Mouse (Mus musculus) liver, adult 2 months (tissue): ENCODE data around the gene Tmem247. TPM values are rescaled to one million over a fixed set of nuclear protein-coding genes. Genes with fewer than 3 reads are reported as not detected.

Source experiments
- DNase-seq: peaks from one replicate; pipeline ENCODE4 v3.0.0-alpha.2; 2011; ENCODE audit warnings: low read depth, low spot score; ENCODE audit errors: extremely low read depth
- H3K27ac ChIP-seq: fragments of 200-500 bp; replicated peaks from 2 replicates; pipeline ENCODE4 v1.5.1; 2012; ENCODE audit warnings: low read depth, mild to moderate bottlenecking, control low read depth, inconsistent platforms, low read length; ENCODE audit not compliant: insufficient read depth
- H3K27me3 ChIP-seq: fragments of 200-500 bp; 2 replicates; pipeline ENCODE4 v1.6.1; 2012; ENCODE audit warnings: mild to moderate bottlenecking, moderate library complexity, low read length, inconsistent platforms; ENCODE audit not compliant: control insufficient read depth, insufficient read depth
- H3K36me3 ChIP-seq: fragments of 200-500 bp; 2 replicates; pipeline ENCODE4 v1.6.1; 2012; ENCODE audit warnings: low read length, inconsistent platforms; ENCODE audit not compliant: control insufficient read depth, insufficient read depth
- H3K4me1 ChIP-seq: fragments of 200-500 bp; 2 replicates; pipeline ENCODE4 v1.6.1; 2011; ENCODE audit warnings: low read length; ENCODE audit not compliant: control insufficient read depth, insufficient read depth
- H3K4me3 ChIP-seq: fragments of 200-500 bp; 2 replicates; pipeline ENCODE4 v1.5.1; 2011; ENCODE audit warnings: low read depth, mild to moderate bottlenecking, control low read depth, low read length, moderate library complexity; ENCODE audit not compliant: insufficient read depth
- H3K79me2 ChIP-seq: fragments of 200-500 bp; 2 replicates; pipeline ENCODE4 v1.6.1; 2012; ENCODE audit warnings: inconsistent platforms, mild to moderate bottlenecking, low read length, moderate library complexity; ENCODE audit not compliant: control insufficient read depth, insufficient read depth
- H3K9ac ChIP-seq: fragments of 200-500 bp; 2 replicates; pipeline ENCODE4 v1.6.1; 2012; ENCODE audit warnings: low read depth, mild to moderate bottlenecking, control low read depth, inconsistent platforms, low read length
- CTCF ChIP-seq: fragments of 200-500 bp; IDR thresholded peaks from 2 replicates; pipeline ENCODE4 v1.5.1; 2011; ENCODE audit warnings: low read depth, low read length, control low read depth
- POLR2A ChIP-seq: fragments of 200-500 bp; IDR thresholded peaks from 2 replicates; pipeline ENCODE4 v1.6.1; 2011; ENCODE audit warnings: low read length, control low read depth; ENCODE audit not compliant: insufficient read depth; ENCODE audit errors: extremely low read depth
- WGBS: fragments of 180-500 bp; shearing (Covaris S2); methylation state at CpG from one replicate; pipeline ENCODE4 v1.1.7; 2018; 5-methylcytosine and 5-hydroxymethylcytosine counted together
- polyA plus RNA-seq: library from polyadenylated mRNA; depleted of rRNA; stranded (reverse); fragments of >200 nt; gene quantifications from 2 replicates; pipeline ENCODE4 v1.2.3, GENCODE M21; 2012
- total RNA-seq: library from RNA; depleted of rRNA; stranded (reverse); fragments of >200 nt; gene quantifications from 2 replicates; pipeline ENCODE4 v1.2.3, GENCODE M21; 2014

The Tmem247 gene
- total and polyA plus RNA-seq, 2 experiments = not detected

GRCm38 (mm10) chr17:86964502-86964901, 47.4 kb downstream of the Tmem247 start:
- no peak for TF ChIP-seq CTCF
- no peak for TF ChIP-seq POLR2A
- no peaks in the 10 kb centered on the region for H3K36me3 ChIP-seq
- H3K4me1 ChIP-seq = no peaks in the 10 kb centered on the region; the same call in 1 of the 2 replicates
- WGBS = 27% methylated on average over 10 of the region's 10 CpGs
- H3K79me2 ChIP-seq = no peaks in the 10 kb centered on the region
- no peaks in the 10 kb centered on the region for H3K27me3 ChIP-seq
- H3K27ac ChIP-seq = no peak overlapping the region
- DNase-seq = peak; percentile 29
- no peak overlapping the region for H3K9ac ChIP-seq
- H3K4me3 ChIP-seq = no peak overlapping the region

DNA sequence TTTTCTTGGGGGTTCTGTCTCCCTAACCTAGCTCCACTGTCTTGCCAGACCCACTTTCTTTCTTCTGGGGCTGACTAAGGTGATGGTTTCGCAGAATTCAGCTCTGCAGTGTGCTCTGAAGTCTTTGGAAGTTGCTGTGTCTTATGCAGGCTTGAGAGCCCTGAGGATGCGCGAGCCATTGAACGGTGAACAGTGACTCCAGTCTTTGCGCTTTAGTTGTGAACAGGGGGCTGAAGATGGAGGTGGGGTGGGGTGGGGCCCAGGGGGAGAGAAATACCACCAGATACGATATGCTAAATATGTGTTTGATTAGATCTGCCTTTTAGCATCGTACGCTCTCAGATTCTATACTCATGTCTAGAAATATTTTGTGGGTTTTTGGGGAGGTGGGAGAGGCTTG, 48.0 kb downstream of the Tmem247 start:
- WGBS = 94% methylated on average over 8 of the region's 8 CpGs
- Histone ChIP-seq H3K4me3 (no peak overlapping the region), H3K27me3 (no peaks in the 10 kb centered on the region), H3K36me3 (no peaks in the 10 kb centered on the region), H3K27ac (no peak overlapping the region), H3K9ac (no peak overlapping the region), H3K4me1 (no peaks in the 10 kb centered on the region; the same call in 1 of the 2 replicates), H3K79me2 (no peaks in the 10 kb centered on the region)
- TF ChIP-seq POLR2A (no peak), CTCF (no peak)
- no peak for DNase-seq

DNA sequence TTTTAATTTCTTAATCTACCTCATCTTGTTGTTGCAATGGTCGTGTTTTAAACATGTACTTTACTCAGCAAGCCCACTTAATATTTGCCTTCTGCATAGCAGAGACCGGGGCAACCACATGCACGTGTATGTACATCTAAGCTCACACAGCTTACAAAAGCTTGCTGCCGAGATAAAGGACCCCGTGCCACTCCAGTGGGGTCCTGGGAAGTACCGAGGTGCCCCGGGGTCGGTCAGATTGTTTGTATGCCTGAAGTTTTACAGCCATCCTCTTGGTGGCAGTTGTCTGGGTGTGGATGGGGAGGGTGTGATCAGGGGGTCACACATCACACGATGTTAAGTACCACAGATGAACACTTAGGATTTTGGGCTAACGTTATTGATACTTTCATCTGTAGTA, 48.9 kb downstream of the Tmem247 start:
- Histone ChIP-seq H3K36me3 (no peaks in the 10 kb centered on the region), H3K4me1 (no peaks in the 10 kb centered on the region; the same call in 1 of the 2 replicates), H3K79me2 (no peaks in the 10 kb centered on the region), H3K9ac (no peak overlapping the region), H3K27me3 (no peaks in the 10 kb centered on the region), H3K4me3 (no peak overlapping the region), H3K27ac (no peak overlapping the region)
- TF ChIP-seq POLR2A = no peak
- no peak for TF ChIP-seq CTCF
- no peak for DNase-seq
- 79% methylated on average over 10 of the region's 10 CpGs for whole genome bisulfite sequencing

DNA sequence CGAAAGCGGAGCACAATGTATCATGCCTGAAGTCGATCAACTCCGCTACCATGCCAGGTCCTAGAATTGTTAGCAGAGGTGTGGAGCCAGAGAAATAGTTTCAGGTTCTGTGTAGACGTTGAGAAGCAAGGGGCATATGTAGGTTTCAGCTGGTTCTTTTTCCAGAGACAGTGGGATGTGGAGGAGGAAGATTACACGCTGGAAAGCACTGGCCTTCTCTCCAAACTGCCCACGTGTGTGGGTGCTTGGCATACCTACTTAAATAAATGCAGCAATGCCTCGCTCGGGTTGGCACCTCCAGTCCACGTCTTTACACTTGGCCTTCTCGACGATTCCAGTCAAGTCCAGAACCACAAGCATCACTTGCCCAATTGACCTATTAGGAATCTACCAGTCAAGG, 49.9 kb downstream of the Tmem247 start:
- Histone ChIP-seq H3K79me2 (no peaks in the 10 kb centered on the region), H3K27ac (no peak overlapping the region), H3K9ac (no peak overlapping the region), H3K4me3 (no peak overlapping the region), H3K36me3 (no peaks in the 10 kb centered on the region), H3K27me3 (no peaks in the 10 kb centered on the region), H3K4me1 (no peaks in the 10 kb centered on the region; the same call in 1 of the 2 replicates)
- WGBS = 96% methylated on average over 12 of the region's 12 CpGs
- no peak for TF ChIP-seq CTCF
- TF ChIP-seq POLR2A = no peak
- no peak for DNase-seq

GRCm38 (mm10) chr17:86967536-86968525, 50.7 kb downstream of the Tmem247 start:
- Histone ChIP-seq H3K27ac (no peak overlapping the region), H3K79me2 (no peaks in the 10 kb centered on the region), H3K27me3 (no peaks in the 10 kb centered on the region), H3K9ac (no peak overlapping the region), H3K4me3 (no peak overlapping the region), H3K36me3 (no peaks in the 10 kb centered on the region), H3K4me1 (no peaks in the 10 kb centered on the region; the same call in 1 of the 2 replicates)
- TF ChIP-seq POLR2A (no peak), CTCF (no peak)
- 85% methylated on average over 10 of the region's 10 CpGs for whole genome bisulfite sequencing
- DNase-seq = no peak

GRCm38 (mm10) chr17:86968581-86968980, 51.4 kb downstream of the Tmem247 start:
- no peaks in the 10 kb centered on the region for H3K36me3 ChIP-seq
- H3K79me2 ChIP-seq = no peaks in the 10 kb centered on the region
- H3K27ac ChIP-seq = no peak overlapping the region
- no peaks in the 10 kb centered on the region; the same call in 1 of the 2 replicates for H3K4me1 ChIP-seq
- no peak overlapping the region for H3K4me3 ChIP-seq
- WGBS = 92% methylated on average over 5 of the region's 5 CpGs
- no peak for TF ChIP-seq CTCF
- no peak for TF ChIP-seq POLR2A
- H3K27me3 ChIP-seq = no peaks in the 10 kb centered on the region
- H3K9ac ChIP-seq = no peak overlapping the region
- no peak for DNase-seq
